Mouse (Mus musculus) ovary, adult 18-20 months (tissue): ENCODE results near the gene Dnajc16.

Experiments used
- DNase-seq: peaks from one replicate; pipeline ENCODE4 v3.0.0; 2022; ENCODE audit warnings: low spot score, mixed read lengths

Dnajc16 gene

GRCm38 (mm10) chr4:141763476-141763875 lies 27.3 kb downstream of the Dnajc16 start:
- no peak for DNase-seq

- DNase-seq: no peak
These were observed 28.6 kb downstream of the Dnajc16 start for GRCm38 (mm10) chr4:141762102-141762598.

- DNase-seq: no peak
These were observed 29.8 kb downstream of the Dnajc16 start for GRCm38 (mm10) chr4:141760942-141761341.

- DNase-seq: peak; percentile 25
These were observed 31.7 kb downstream of the Dnajc16 start for GRCm38 (mm10) chr4:141758874-141759542.

- no peak for DNase-seq
These were observed 33.6 kb downstream of the Dnajc16 start for GRCm38 (mm10) chr4:141757124-141757523.

- DNase-seq: no peak
These were observed 35.3 kb downstream of the Dnajc16 start for GRCm38 (mm10) chr4:141755375-141755930.

GRCm38 (mm10) chr4:141752076-141752421 lies 38.7 kb downstream of the Dnajc16 start:
- DNase-seq: no peak

- no peak for DNase-seq
These were observed 39.2 kb downstream of the Dnajc16 start for GRCm38 (mm10) chr4:141751419-141752075.

- DNase-seq: no peak
These were observed 39.9 kb downstream of the Dnajc16 start for GRCm38 (mm10) chr4:141750826-141751225.

GRCm38 (mm10) chr4:141749557-141749956 lies 41.2 kb downstream of the Dnajc16 start:
- peak; percentile 77 for DNase-seq

- no peak for DNase-seq
These were observed 44.0 kb downstream of the Dnajc16 start, which contains the start of gene Agmat for GRCm38 (mm10) chr4:141746578-141747346. Gene Agmat, plus strand, starts transcription at chr4:141746672.

GRCm38 (mm10) chr4:141742381-141742780 lies 48.4 kb downstream of the Dnajc16 start:
- DNase-seq: no peak

GRCm38 (mm10) chr4:141741856-141742255 lies 48.9 kb downstream of the Dnajc16 start:
- DNase-seq: no peak

- DNase-seq: no peak
These were observed 52.7 kb downstream of the Dnajc16 start for GRCm38 (mm10) chr4:141738015-141738414.

- DNase-seq: no peak
These were observed 53.9 kb downstream of the Dnajc16 start for GRCm38 (mm10) chr4:141736856-141737255.

- DNase-seq: no peak
These were observed 55.5 kb downstream of the Dnajc16 start for GRCm38 (mm10) chr4:141735206-141735560.

GRCm38 (mm10) chr4:141734446-141735205 lies 56.1 kb downstream of the Dnajc16 start:
- DNase-seq: peak; percentile 88

- DNase-seq: no peak
These were observed 59.0 kb downstream of the Dnajc16 start for GRCm38 (mm10) chr4:141731766-141732165.

GRCm38 (mm10) chr4:141730401-141730800 lies 60.3 kb downstream of the Dnajc16 start:
- DNase-seq: no peak

- no peak for DNase-seq
These were observed 61.5 kb downstream of the Dnajc16 start for GRCm38 (mm10) chr4:141729266-141729665.

- DNase-seq: no peak
These were observed 65.0 kb downstream of the Dnajc16 start for GRCm38 (mm10) chr4:141725738-141726137.

- no peak for DNase-seq
These were observed 65.5 kb downstream of the Dnajc16 start for GRCm38 (mm10) chr4:141725277-141725676.
